Mouse (Mus musculus): ENCODE data around the gene Trim50. TPM values are rescaled to one million over a fixed set of nuclear protein-coding genes. Genes with fewer than 3 reads are reported as not detected.

Gene Trim50
- not detected in 2 replicates for polyA plus RNA-seq (2015; fragmentation: Nextera tagmentation; extraction: Ambion mirVana)

GRCm38 (mm10) chr5:135352995-135353394 is at the start of gene Trim50:
Gene Trim50 (plus strand): TSS chr5:135353295.

GRCm38 (mm10) chr5:135349862-135350261 is 3.2 kb upstream of the Trim50 start, which contains the start of gene Fkbp6:
Gene Fkbp6 (minus strand): TSS chr5:135350044.

GRCm38 (mm10) chr5:135369787-135370654 is 16.9 kb downstream of the Trim50 start, which contains the start of gene Nsun5:
Gene Nsun5 (plus strand): TSS chr5:135369953.

GRCm38 (mm10) chr5:135394004-135394823 is 41.1 kb downstream of the Trim50 start, which contains the start of gene Pom121:
Gene Pom121 (minus strand): TSS chr5:135394546.

Small RNAs within 50 kb of the gene (microRNA-seq; reads per million reads assigned to microRNA genes)
- not detected for gene Mir7033

Other genes starting within 250 kb of the Trim50 start
- 12.4 and 13.0 TPM in 2 replicates for gene Tbl2, start 203.6 kb upstream of the Trim50 start, polyA plus RNA-seq (2015; fragmentation: Nextera tagmentation; extraction: Ambion mirVana)
- 64.3 and 64.5 TPM in 2 replicates for gene Bcl7b, start 185.0 kb upstream of the Trim50 start, polyA plus RNA-seq (2015; fragmentation: Nextera tagmentation; extraction: Ambion mirVana)
- gene Baz1b, start 166.0 kb upstream of the Trim50 start, polyA plus RNA-seq (2015; fragmentation: Nextera tagmentation; extraction: Ambion mirVana) = 12.0 and 13.2 TPM in 2 replicates
- gene Fzd9, start 102.1 kb upstream of the Trim50 start, polyA plus RNA-seq (2015; fragmentation: Nextera tagmentation; extraction: Ambion mirVana) = 0.29 and 0.36 TPM in 2 replicates
- not detected in 2 replicates for gene Fkbp6, start 3.3 kb upstream of the Trim50 start, polyA plus RNA-seq (2015; fragmentation: Nextera tagmentation; extraction: Ambion mirVana)
- 13.9 and 14.6 TPM in 2 replicates for gene Nsun5, start 16.7 kb downstream of the Trim50 start, polyA plus RNA-seq (2015; fragmentation: Nextera tagmentation; extraction: Ambion mirVana)
- gene Pom121, start 41.3 kb downstream of the Trim50 start, polyA plus RNA-seq (2015; fragmentation: Nextera tagmentation; extraction: Ambion mirVana) = 4.4 and 4.7 TPM in 2 replicates
- 19.1 and 20.3 TPM in 2 replicates for gene Hip1, start 191.8 kb downstream of the Trim50 start, polyA plus RNA-seq (2015; fragmentation: Nextera tagmentation; extraction: Ambion mirVana)
- gene Ccl26, start 210.3 kb downstream of the Trim50 start, polyA plus RNA-seq (2015; fragmentation: Nextera tagmentation; extraction: Ambion mirVana) = not detected in 2 replicates
- 6.7 and 16.6 TPM in 2 replicates for gene Ccl24, start 219.8 kb downstream of the Trim50 start, polyA plus RNA-seq (2015; fragmentation: Nextera tagmentation; extraction: Ambion mirVana)

Measured in urinary bladder, postnatal 0 days (tissue).